Mouse (Mus musculus) thymus, adult 2 months (tissue): ENCODE results near the gene Nmd3.

Experiments used
- CTCF ChIP-seq: fragments of 200-500 bp; IDR thresholded peaks from 2 replicates; pipeline ENCODE4 v1.5.1; 2012; ENCODE audit warnings: mild to moderate bottlenecking, control low read depth, low read length, moderate library complexity, borderline replicate concordance; ENCODE audit not compliant: control insufficient read depth, poor library complexity, insufficient read depth; ENCODE audit errors: extremely low read depth
- POLR2A ChIP-seq: fragments of 200-500 bp; IDR thresholded peaks from 2 replicates; pipeline ENCODE4 v1.6.1; 2012; ENCODE audit warnings: mild to moderate bottlenecking, low read length, control low read depth, moderate library complexity; ENCODE audit not compliant: control insufficient read depth, poor library complexity, insufficient read depth; ENCODE audit errors: extremely low read depth

- no peak for TF ChIP-seq CTCF
- TF ChIP-seq POLR2A, result no peak
Measured at GRCm38 (mm10) chr3:69717476-69717875, 4.3 kb upstream of the Nmd3 start.
